Mouse (Mus musculus) T-helper 17 cell (primary cell): ENCODE measurements around the gene Ptprc.

Source experiments
- in situ Hi-C, 2 experiments: fragments of 300-600 bp; cut with MboI, MseI; formaldehyde crosslinking; loops; 1 replicate in 1 of 2; 2 replicates in 1 of 2; pipeline ENCODE4 v1.15.1; 2025; ENCODE audit warnings: high pct_unique_total_duplicates in 2 of 2

The Ptprc gene

GRCm38 (mm10) chr1:138153126-138153525 is 22.4 kb downstream of the Ptprc start:
- in situ Hi-C loops, result no loop called here

- in situ Hi-C loops, result loop anchor here in 1 of 2 experiments (25.0 kb wide), 1 partner anchor 463 kb away; the partner anchor contains the start of gene Nek7
These were observed 26.7 kb downstream of the Ptprc start for GRCm38 (mm10) chr1:138148844-138149243.

GRCm38 (mm10) chr1:138145571-138145970 is 29.9 kb downstream of the Ptprc start:
- in situ Hi-C loops, result loop anchor here in 1 of 2 experiments (25.0 kb wide), 1 partner anchor 467 kb away; the partner anchor contains the start of gene Nek7

GRCm38 (mm10) chr1:138145148-138145547 is 30.4 kb downstream of the Ptprc start:
- in situ Hi-C loops, result loop anchor here in 1 of 2 experiments (25.0 kb wide), 1 partner anchor 467 kb away; the partner anchor contains the start of gene Nek7

- in situ Hi-C loops, result loop anchor here in 1 of 2 experiments (25.0 kb wide), 1 partner anchor 468 kb away; the partner anchor contains the start of gene Nek7
These were observed 31.1 kb downstream of the Ptprc start for GRCm38 (mm10) chr1:138144365-138144764.

- in situ Hi-C loops, result loop anchor here in 1 of 2 experiments (25.0 kb wide), 1 partner anchor 472 kb away; the partner anchor contains the start of gene Nek7
These were observed 34.7 kb downstream of the Ptprc start for GRCm38 (mm10) chr1:138140769-138141168.

GRCm38 (mm10) chr1:138137696-138138095 is 37.8 kb downstream of the Ptprc start:
- in situ Hi-C loops, result loop anchor here in 1 of 2 experiments (25.0 kb wide), 1 partner anchor 475 kb away; the partner anchor contains the start of gene Nek7

- in situ Hi-C loops, result loop anchor here in 1 of 2 experiments (25.0 kb wide), 1 partner anchor 475 kb away; the partner anchor contains the start of gene Nek7
These were observed 38.4 kb downstream of the Ptprc start for GRCm38 (mm10) chr1:138137024-138137577.

GRCm38 (mm10) chr1:138136373-138136779 is 39.1 kb downstream of the Ptprc start:
- in situ Hi-C loops, result loop anchor here in 1 of 2 experiments (25.0 kb wide), 1 partner anchor 476 kb away; the partner anchor contains the start of gene Nek7

- in situ Hi-C loops, result loop anchor here in 1 of 2 experiments (25.0 kb wide), 1 partner anchor 476 kb away; the partner anchor contains the start of gene Nek7
These were observed 39.7 kb downstream of the Ptprc start for GRCm38 (mm10) chr1:138135637-138136372.

- in situ Hi-C loops, result loop anchor here in 1 of 2 experiments (25.0 kb wide), 1 partner anchor 477 kb away; the partner anchor contains the start of gene Nek7
These were observed 40.4 kb downstream of the Ptprc start for GRCm38 (mm10) chr1:138135117-138135516.

- in situ Hi-C loops, result loop anchor here (5.0 to 25.0 kb wide), 2 partner anchors 43 to 478 kb away; partner anchors contain the start of genes Ptprc (in 2 of the 2) and Nek7 (in 1 of the 2)
These were observed 41.2 kb downstream of the Ptprc start for GRCm38 (mm10) chr1:138134324-138134723.

- in situ Hi-C loops, result loop anchor here (5.0 to 25.0 kb wide), 2 partner anchors 46 to 481 kb away; partner anchors contain the start of genes Ptprc (in 2 of the 2) and Nek7 (in 1 of the 2)
These were observed 43.8 kb downstream of the Ptprc start for GRCm38 (mm10) chr1:138131739-138132138.

- in situ Hi-C loops, result loop anchor here (5.0 to 25.0 kb wide), 2 partner anchors 47 to 482 kb away; partner anchors contain the start of genes Ptprc (in 2 of the 2) and Nek7 (in 1 of the 2)
These were observed 45.4 kb downstream of the Ptprc start for GRCm38 (mm10) chr1:138130145-138130544.

GRCm38 (mm10) chr1:138126843-138127242 is 48.7 kb downstream of the Ptprc start:
- in situ Hi-C loops, result loop anchor here (10.0 to 25.0 kb wide), 2 partner anchors 168 to 485 kb away; partner anchors contain the start of gene Nek7 (in 1 of the 2)

- in situ Hi-C loops, result loop anchor here (10.0 to 25.0 kb wide), 2 partner anchors 170 to 487 kb away; partner anchors contain the start of gene Nek7 (in 1 of the 2)
These were observed 50.2 kb downstream of the Ptprc start for GRCm38 (mm10) chr1:138125281-138125680.

- in situ Hi-C loops, result loop anchor here (10.0 to 25.0 kb wide), 2 partner anchors 171 to 613 kb away; no protein-coding TSS in a partner anchor
These were observed 51.6 kb downstream of the Ptprc start for GRCm38 (mm10) chr1:138123866-138124265.

GRCm38 (mm10) chr1:138119895-138120294 is 55.6 kb downstream of the Ptprc start:
- in situ Hi-C loops, result loop anchor here (10.0 to 25.0 kb wide), 3 partner anchors 175 to 1355 kb away; no protein-coding TSS in a partner anchor

- in situ Hi-C loops, result no loop called here
These were observed 82.3 kb downstream of the Ptprc start for GRCm38 (mm10) chr1:138093219-138093618.

GRCm38 (mm10) chr1:138085810-138086209 is 89.7 kb downstream of the Ptprc start:
- in situ Hi-C loops, result no loop called here

- in situ Hi-C loops, result no loop called here
These were observed 91.8 kb downstream of the Ptprc start for GRCm38 (mm10) chr1:138083707-138084106.
